Mouse (Mus musculus) heart, adult 18-20 months (tissue): ENCODE measurements at regions not wholly inside any gene's neighbourhood (a gene's known extent, or its start where the extent isn't known, plus 50 kb on each side); places are given as distances from the start of the nearest gene placed in this dataset.

Source experiments
- DNase-seq, 2 experiments: peaks; one replicate each; pipeline ENCODE4 v3.0.0; 2021 to 2022; ENCODE audit warnings: mixed read lengths in 1 of 2

GRCm38 (mm10) chr2:110426881-110427280 is 63.9 kb upstream of the Fibin start:
- peak; percentile 58 to 62 for DNase-seq

GRCm38 (mm10) chr2:110452694-110453093 is 89.7 kb upstream of the Fibin start:
- DNase-seq, result no peak

DNA sequence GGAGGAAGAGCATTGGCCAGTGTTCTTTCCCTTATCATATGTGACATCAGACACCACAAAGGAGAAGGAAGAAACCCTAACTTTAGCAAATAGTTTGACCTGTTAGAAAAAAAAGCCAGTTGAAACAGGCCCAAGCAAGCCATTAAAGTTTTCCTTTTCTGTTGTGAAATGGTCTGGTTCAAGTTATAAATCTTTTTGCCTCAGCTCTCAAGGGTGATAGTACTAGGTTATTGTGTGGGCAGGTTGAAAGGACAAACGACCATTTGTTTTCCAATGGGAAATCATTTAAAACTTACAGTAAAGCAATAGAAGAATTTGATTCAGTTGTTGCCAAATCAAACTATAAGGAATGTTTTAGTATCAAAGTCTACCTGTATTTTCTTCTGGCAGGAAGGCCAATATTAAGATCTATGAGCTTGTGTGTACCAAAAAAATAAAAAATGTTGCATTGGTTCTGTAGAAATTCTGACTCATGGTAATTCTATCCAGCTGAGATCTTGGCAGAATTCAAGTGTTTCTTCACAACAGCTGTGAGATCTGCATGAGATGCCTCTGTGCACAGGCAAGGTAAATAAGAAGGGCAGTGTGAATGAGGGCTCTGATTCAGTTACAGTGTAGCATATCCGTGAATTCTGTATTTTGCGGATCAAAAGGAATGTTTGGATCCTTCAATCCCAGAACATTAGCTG is 109.5 kb upstream of the Fibin start:
- no peak for DNase-seq

DNA sequence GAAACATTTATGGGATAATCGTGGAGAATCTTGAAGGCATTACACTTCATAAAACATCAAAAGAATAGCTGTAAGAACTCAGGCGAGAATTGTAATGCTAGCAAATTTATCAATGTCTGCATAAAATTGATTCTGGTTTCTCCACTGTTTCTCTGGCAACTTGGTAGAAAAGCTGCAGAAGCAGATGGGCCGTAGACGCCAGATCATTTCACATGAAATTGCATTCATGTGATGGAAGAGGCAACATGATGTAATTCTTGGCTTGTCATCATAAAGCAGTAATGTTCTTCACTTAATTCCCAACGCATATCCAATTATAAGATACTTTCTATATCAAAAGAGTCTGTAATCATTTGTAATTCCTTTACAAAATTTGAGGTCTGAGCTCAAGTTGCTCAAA is 113.6 kb upstream of the Fibin start:
- DNase-seq, result no peak

GRCm38 (mm10) chr2:110481327-110481726 is 115.8 kb upstream of the Slc5a12 start:
- no peak for DNase-seq

DNA sequence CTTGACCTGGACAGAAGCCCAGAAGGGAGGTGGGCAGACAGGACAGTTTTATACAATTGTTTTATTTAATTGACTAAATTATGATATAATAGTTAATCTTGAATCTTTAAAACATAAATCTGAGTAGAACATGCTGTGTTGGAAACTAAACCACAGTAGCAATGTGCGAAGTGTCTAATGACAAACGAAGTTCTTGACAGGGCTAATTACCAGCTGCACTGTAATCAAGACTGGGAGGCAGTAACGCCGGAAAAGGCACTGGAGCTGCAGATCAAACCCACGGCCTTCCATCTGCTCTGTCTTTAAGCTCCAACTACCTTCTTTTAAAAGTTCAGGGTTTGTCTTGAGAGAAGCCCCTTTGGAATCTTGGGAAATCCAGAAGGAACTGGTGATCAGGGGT is 110.9 kb upstream of the Slc5a12 start:
- DNase-seq, result peak in 1 of 2 experiments; percentile 4

DNA sequence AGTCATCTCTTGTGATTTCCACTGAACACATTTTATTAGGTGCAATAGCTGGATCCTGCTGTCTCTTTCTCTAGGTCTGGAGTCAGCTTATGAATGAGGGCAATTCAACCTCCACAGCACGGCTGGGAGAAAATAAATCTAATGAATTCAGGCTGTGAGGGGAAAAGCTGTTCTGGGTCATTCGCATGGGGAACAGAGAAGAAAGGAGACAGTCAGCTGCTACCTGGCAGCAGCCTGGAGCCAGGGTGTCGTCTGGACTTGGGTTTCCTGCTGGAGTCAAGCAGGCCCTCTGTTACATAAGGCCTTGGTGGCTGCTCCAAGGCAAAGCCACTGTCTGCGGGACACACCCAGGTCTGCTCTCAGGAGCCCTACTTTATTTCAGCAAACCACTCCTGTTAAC is 110.4 kb upstream of the Slc5a12 start:
- peak; percentile 7 to 15 for DNase-seq

- peak; percentile 9 to 38 for DNase-seq
These were observed 109.1 kb upstream of the Slc5a12 start for GRCm38 (mm10) chr2:110487950-110488349.

DNA sequence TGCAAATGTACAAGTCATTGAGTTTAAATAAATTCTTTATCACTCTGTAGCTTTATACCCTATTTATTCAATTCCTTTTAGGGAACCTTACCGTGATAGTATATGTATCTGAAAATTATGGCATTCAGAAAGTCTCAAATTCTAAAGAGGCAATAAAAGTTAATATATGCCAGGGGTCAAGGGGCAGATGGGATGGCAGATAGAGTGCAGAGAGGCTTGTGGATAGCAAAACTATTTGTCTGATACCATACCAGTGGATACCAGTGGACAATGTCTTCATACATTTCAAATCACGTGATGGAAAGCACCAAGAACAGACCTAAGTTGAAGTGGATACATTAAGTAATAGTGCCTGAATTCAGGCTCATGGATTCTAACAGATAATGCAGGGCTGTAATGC is 95.3 kb upstream of the Slc5a12 start:
- DNase-seq, result no peak

- no peak for DNase-seq
These were observed 88.8 kb upstream of the Slc5a12 start for GRCm38 (mm10) chr2:110508162-110508748.

DNA sequence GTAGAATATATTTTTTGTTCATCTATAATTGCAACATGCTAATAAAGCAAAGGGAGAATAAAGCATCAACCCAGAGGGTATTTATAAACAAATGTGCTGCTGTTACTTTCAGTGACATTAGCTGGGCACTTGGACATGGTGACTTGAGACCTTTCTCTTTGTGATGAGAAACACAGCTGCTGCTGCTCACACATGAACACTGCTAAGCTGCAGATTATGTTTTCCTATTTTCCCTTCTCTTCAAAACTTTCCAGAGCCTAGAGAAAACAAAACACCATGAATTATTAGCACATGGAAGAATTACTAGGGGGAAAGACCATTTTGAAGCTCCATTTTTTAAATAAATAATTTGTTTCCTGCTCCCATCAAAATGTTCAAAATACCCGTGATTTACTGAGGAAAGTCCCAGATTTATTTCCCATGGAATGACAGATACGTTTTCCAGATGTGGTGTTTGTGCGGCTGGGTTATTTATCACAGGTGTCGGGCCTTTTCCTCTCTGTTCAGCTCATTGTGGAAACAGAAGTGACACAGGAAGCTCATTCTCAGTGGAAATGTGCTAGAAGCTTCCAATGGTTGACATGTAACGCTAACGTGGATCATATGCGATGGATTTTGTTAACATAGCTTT is 73.8 kb upstream of the Slc5a12 start:
- DNase-seq, result peak in 1 of 2 experiments; percentile 24

DNA sequence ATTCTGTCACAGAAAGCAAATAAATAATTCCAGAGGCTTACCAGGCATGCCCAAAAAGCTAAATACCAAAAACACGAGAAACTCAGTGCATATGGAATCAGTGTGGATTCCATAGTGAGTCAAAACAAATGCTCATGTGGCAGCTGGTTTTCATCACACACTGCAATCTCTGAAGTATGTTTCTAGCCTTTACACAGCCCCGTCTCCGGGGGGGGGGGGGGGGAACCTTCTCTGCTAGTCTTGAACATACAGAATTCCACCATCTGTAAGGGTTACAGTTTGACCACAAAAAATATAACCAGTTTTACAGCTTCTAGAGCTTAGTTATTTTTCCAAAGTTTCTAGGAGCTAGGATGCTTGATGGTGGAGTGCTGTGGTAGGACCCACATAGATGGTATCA is 68.9 kb upstream of the Slc5a12 start:
- DNase-seq, result no peak

DNA sequence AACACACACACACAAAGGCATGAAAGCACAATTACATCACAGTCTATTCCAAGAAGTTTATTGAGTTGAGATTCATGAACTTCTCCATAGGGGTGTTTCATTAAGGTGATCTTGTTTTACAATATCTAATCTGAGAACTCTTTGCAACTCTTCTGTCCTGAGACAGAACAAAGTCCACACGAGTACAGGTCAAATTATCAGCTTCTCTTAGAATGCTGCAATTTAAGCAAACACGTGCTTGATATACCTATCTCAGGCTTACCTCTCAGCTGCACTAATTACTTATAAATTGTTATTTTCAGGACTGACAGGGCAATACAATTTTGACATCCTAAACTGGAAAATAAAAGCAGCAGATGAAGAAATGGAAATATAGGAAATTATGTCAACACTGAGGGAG is 57.0 kb upstream of the Slc5a12 start:
- DNase-seq, result no peak

DNA sequence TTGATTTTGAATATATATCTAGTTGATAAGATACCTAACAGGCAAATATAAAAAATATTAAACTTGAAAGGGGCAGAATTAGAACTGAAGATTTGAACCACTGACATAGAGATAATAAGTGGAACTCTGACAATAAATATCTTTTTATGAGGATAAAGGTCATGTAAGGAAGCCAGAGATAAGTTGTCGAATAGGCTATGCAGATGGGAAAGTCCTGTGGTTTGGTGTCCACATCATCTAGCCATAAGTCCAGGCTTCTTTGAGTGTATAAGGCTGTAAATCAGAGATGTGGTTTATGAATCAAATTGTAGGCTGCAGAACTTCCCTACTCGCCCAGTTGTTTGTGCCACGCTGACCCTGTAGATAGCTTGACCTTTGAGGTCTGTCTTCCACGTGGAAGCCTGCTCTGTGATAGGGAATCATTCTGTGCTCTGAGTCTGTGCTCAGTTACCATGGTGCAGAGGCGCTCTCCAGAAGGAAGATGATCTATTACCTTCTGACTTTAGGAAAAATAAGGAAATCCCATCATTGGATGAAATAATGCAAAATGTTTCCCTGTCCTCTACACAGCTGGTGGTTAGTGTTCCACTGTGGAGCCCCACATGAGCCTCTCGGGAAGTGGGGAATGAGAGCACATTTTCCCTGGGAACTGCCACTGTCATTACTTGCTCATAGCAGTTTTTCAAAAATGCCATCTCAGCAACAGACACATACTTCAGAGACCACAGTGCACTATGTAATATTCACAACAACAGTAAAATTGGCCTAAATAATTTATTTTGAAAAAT is 56.3 kb upstream of the Slc5a12 start:
- no peak for DNase-seq

- DNase-seq, result no peak
These were observed 55.8 kb upstream of the Slc5a12 start for GRCm38 (mm10) chr2:110541358-110541737.
